Mouse (Mus musculus): ENCODE measurements around the gene Zmynd11. TPM values are rescaled to one million over a fixed set of nuclear protein-coding genes. Genes with fewer than 3 reads are reported as not detected.

The Zmynd11 gene
- polyA plus RNA-seq, 1 experiment = 11.2 TPM

- Histone ChIP-seq H3K27me3 (replicated peaks) (no peaks in the 10 kb centered on the region), H3K4me3 (replicated peaks) (no peak overlapping the region), H3K4me1 (no peaks in the 10 kb centered on the region), H3K36me3 (replicated peaks; ENCODE audit: low read length) (no peaks in the 10 kb centered on the region), H3K9me3 (peaks cover 9% of the 10 kb centered on the region; the same call in 1 of the 2 replicates)
- TF ChIP-seq FLI1 (IDR thresholded peaks at IDR 0.05; ENCODE audit: low read length) (no peak), GATA1 (IDR thresholded peaks at IDR 0.05; ENCODE audit: borderline replicate concordance, low read length) (no peak)
Measured at GRCm38 (mm10) chr13:9674126-9674525, 91.0 kb downstream of the Zmynd11 start.

GRCm38 (mm10) chr13:9669246-9669645, 95.9 kb downstream of the Zmynd11 start:
- H3K4me1 ChIP-seq = no peaks in the 10 kb centered on the region
- H3K4me3 ChIP-seq (replicated peaks) = no peak overlapping the region
- H3K27me3 ChIP-seq (replicated peaks) = no peaks in the 10 kb centered on the region
- H3K9me3 ChIP-seq = no peaks in the 10 kb centered on the region
- TF ChIP-seq GATA1 (IDR thresholded peaks at IDR 0.05; ENCODE audit: borderline replicate concordance, low read length) = no peak
- TF ChIP-seq FLI1 (IDR thresholded peaks at IDR 0.05; ENCODE audit: low read length) = no peak
- no peaks in the 10 kb centered on the region for H3K36me3 ChIP-seq (replicated peaks; ENCODE audit: low read length)

GRCm38 (mm10) chr13:9667954-9668496, 97.1 kb downstream of the Zmynd11 start:
- H3K4me3 ChIP-seq (replicated peaks) = no peak overlapping the region
- no peaks in the 10 kb centered on the region for H3K4me1 ChIP-seq
- TF ChIP-seq FLI1 (IDR thresholded peaks at IDR 0.05; ENCODE audit: low read length) = no peak
- no peak for TF ChIP-seq GATA1 (IDR thresholded peaks at IDR 0.05; ENCODE audit: borderline replicate concordance, low read length)
- no peaks in the 10 kb centered on the region for H3K9me3 ChIP-seq
- no peaks in the 10 kb centered on the region for H3K27me3 ChIP-seq (replicated peaks)
- no peaks in the 10 kb centered on the region for H3K36me3 ChIP-seq (replicated peaks; ENCODE audit: low read length)

- no peaks in the 10 kb centered on the region for H3K9me3 ChIP-seq
- H3K4me1 ChIP-seq = peaks cover 9% of the 10 kb centered on the region; the same call in 1 of the 2 replicates
- H3K4me3 ChIP-seq (replicated peaks) = no peak overlapping the region
- TF ChIP-seq FLI1 (IDR thresholded peaks at IDR 0.05; ENCODE audit: low read length) = no peak
- TF ChIP-seq GATA1 (IDR thresholded peaks at IDR 0.05; ENCODE audit: borderline replicate concordance, low read length) = no peak
- H3K36me3 ChIP-seq (replicated peaks; ENCODE audit: low read length) = peaks cover 9% of the 10 kb centered on the region
- no peaks in the 10 kb centered on the region for H3K27me3 ChIP-seq (replicated peaks)
Measured at GRCm38 (mm10) chr13:9663593-9663992, 101.5 kb downstream of the Zmynd11 start.

GRCm38 (mm10) chr13:9660711-9661110, 104.4 kb downstream of the Zmynd11 start:
- Histone ChIP-seq H3K27me3 (replicated peaks) (no peaks in the 10 kb centered on the region), H3K9me3 (no peaks in the 10 kb centered on the region), H3K4me3 (replicated peaks) (no peak overlapping the region), H3K4me1 (peaks cover 9% of the 10 kb centered on the region; the same call in 1 of the 2 replicates), H3K36me3 (replicated peaks; ENCODE audit: low read length) (peaks cover 13% of the 10 kb centered on the region)
- TF ChIP-seq GATA1 (IDR thresholded peaks at IDR 0.05; ENCODE audit: borderline replicate concordance, low read length) (no peak), FLI1 (IDR thresholded peaks at IDR 0.05; ENCODE audit: low read length) (no peak)

- no peak for TF ChIP-seq GATA1 (IDR thresholded peaks at IDR 0.05; ENCODE audit: borderline replicate concordance, low read length)
- no peak for TF ChIP-seq FLI1 (IDR thresholded peaks at IDR 0.05; ENCODE audit: low read length)
- Histone ChIP-seq H3K36me3 (replicated peaks; ENCODE audit: low read length) (peaks cover 10% of the 10 kb centered on the region), H3K9me3 (no peaks in the 10 kb centered on the region), H3K4me1 (peaks cover 9% of the 10 kb centered on the region; the same call in 1 of the 2 replicates), H3K27me3 (replicated peaks) (no peaks in the 10 kb centered on the region), H3K4me3 (replicated peaks) (no peak overlapping the region)
Measured at GRCm38 (mm10) chr13:9656613-9657012, 108.5 kb downstream of the Zmynd11 start.

GRCm38 (mm10) chr13:9653018-9653417, 112.1 kb downstream of the Zmynd11 start:
- peaks cover 4% of the 10 kb centered on the region for H3K36me3 ChIP-seq (replicated peaks; ENCODE audit: low read length)
- no peaks in the 10 kb centered on the region for H3K27me3 ChIP-seq (replicated peaks)
- H3K4me1 ChIP-seq = no peaks in the 10 kb centered on the region
- no peaks in the 10 kb centered on the region for H3K9me3 ChIP-seq
- no peak for TF ChIP-seq FLI1 (IDR thresholded peaks at IDR 0.05; ENCODE audit: low read length)
- TF ChIP-seq GATA1 (IDR thresholded peaks at IDR 0.05; ENCODE audit: borderline replicate concordance, low read length) = no peak
- H3K4me3 ChIP-seq (replicated peaks) = no peak overlapping the region

- Histone ChIP-seq H3K9me3 (no peaks in the 10 kb centered on the region), H3K4me3 (replicated peaks) (no peak overlapping the region), H3K27me3 (replicated peaks) (no peaks in the 10 kb centered on the region), H3K36me3 (replicated peaks; ENCODE audit: low read length) (no peaks in the 10 kb centered on the region), H3K4me1 (peaks cover 3% of the 10 kb centered on the region)
- TF ChIP-seq FLI1 (IDR thresholded peaks at IDR 0.05; ENCODE audit: low read length) (no peak), GATA1 (IDR thresholded peaks at IDR 0.05; ENCODE audit: borderline replicate concordance, low read length) (no peak)
Measured at GRCm38 (mm10) chr13:9650580-9650979, 114.5 kb downstream of the Zmynd11 start.

- H3K4me3 ChIP-seq (replicated peaks) = no peak overlapping the region
- H3K9me3 ChIP-seq = no peaks in the 10 kb centered on the region
- H3K27me3 ChIP-seq (replicated peaks) = no peaks in the 10 kb centered on the region
- TF ChIP-seq FLI1 (IDR thresholded peaks at IDR 0.05; ENCODE audit: low read length) (no peak), GATA1 (IDR thresholded peaks at IDR 0.05; ENCODE audit: borderline replicate concordance, low read length) (no peak)
- H3K4me1 ChIP-seq = peaks cover 7% of the 10 kb centered on the region
- H3K36me3 ChIP-seq (replicated peaks; ENCODE audit: low read length) = no peaks in the 10 kb centered on the region
Measured at GRCm38 (mm10) chr13:9649894-9650293, 115.2 kb downstream of the Zmynd11 start.

GRCm38 (mm10) chr13:9648716-9649115, 116.4 kb downstream of the Zmynd11 start:
- Histone ChIP-seq H3K4me3 (replicated peaks) (peak overlapping the region; percentile 33), H3K4me1 (peaks cover 7% of the 10 kb centered on the region), H3K9me3 (no peaks in the 10 kb centered on the region), H3K36me3 (replicated peaks; ENCODE audit: low read length) (no peaks in the 10 kb centered on the region), H3K27me3 (replicated peaks) (no peaks in the 10 kb centered on the region)
- TF ChIP-seq GATA1 (IDR thresholded peaks at IDR 0.05; ENCODE audit: borderline replicate concordance, low read length) (no peak), FLI1 (IDR thresholded peaks at IDR 0.05; ENCODE audit: low read length) (no peak)

Measured in megakaryocyte, embryonic 14.5 days (primary cell).